Mouse (Mus musculus) limb, embryonic 11.5 days (tissue): Measurements from ENCODE around the gene Samt2. TPM values are rescaled to one million over a fixed set of nuclear protein-coding genes. Genes with fewer than 3 reads are reported as not detected.
"Not testable (repeated sequence)": the region's sequence is repeated elsewhere in the genome, so short reads cannot be mapped to it uniquely, and the experiment has no call there.

ENCODE experiments used
- ATAC-seq: fragments of 200-750 bp; cut with Nextera tagmentation; 2 replicates; pipeline ENCODE4 v1.8.0; 2017; ENCODE audit warnings: low read depth; ENCODE audit not compliant: insufficient number of reproducible peaks, low FRiP score, low TSS enrichment
- DNase-seq: peaks from one replicate; pipeline ENCODE4 v3.0.0-alpha.2; 2015; ENCODE audit warnings: low spot score
- H3K27ac ChIP-seq: fragments of 300-500 bp; sonication (generic); replicated peaks from 2 replicates; pipeline ENCODE4 v1.5.1; 2014; ENCODE audit warnings: low read depth, mild to moderate bottlenecking, low read length
- H3K27me3 ChIP-seq: fragments of 300-500 bp; sonication (generic); 2 replicates; pipeline ENCODE4 v1.6.1; 2014; ENCODE audit warnings: mild to moderate bottlenecking, low read length, mixed read lengths; ENCODE audit not compliant: control insufficient read depth, insufficient read depth
- H3K36me3 ChIP-seq: fragments of 300-500 bp; sonication (generic); 2 replicates; pipeline ENCODE4 v1.6.1; 2014; ENCODE audit warnings: mild to moderate bottlenecking, low read length, moderate library complexity, mixed read lengths; ENCODE audit not compliant: control insufficient read depth, insufficient read depth
- H3K4me1 ChIP-seq: fragments of 300-500 bp; sonication (generic); 2 replicates; pipeline ENCODE4 v1.6.1; 2014; ENCODE audit warnings: low read length, mixed read lengths; ENCODE audit not compliant: control insufficient read depth, insufficient read depth
- H3K4me2 ChIP-seq: fragments of 300-500 bp; sonication (generic); 2 replicates; pipeline ENCODE4 v1.6.1; 2014; ENCODE audit warnings: low read depth, mild to moderate bottlenecking, moderate library complexity; ENCODE audit not compliant: severe bottlenecking
- H3K4me3 ChIP-seq: fragments of 300-500 bp; sonication (generic); 2 replicates; pipeline ENCODE4 v1.5.1; 2014; ENCODE audit warnings: low read depth, low read length
- H3K9ac ChIP-seq: fragments of 300-500 bp; sonication (generic); 2 replicates; pipeline ENCODE4 v1.6.1; 2014; ENCODE audit warnings: mild to moderate bottlenecking, low read length
- H3K9me3 ChIP-seq: fragments of 300-500 bp; sonication (generic); 2 replicates; pipeline ENCODE4 v1.6.1; 2016; ENCODE audit warnings: low read length; ENCODE audit not compliant: control insufficient read depth
- WGBS: fragments of 180-500 bp; shearing (Covaris S2); extraction: QIAGEN DNeasy Blood & Tissue Kit; methylation state at CpG from one replicate; pipeline ENCODE4 v1.1.7; 2014; 5-methylcytosine and 5-hydroxymethylcytosine counted together
- polyA plus RNA-seq: library from polyadenylated mRNA; unstranded; fragments of >200 nt; fragmentation: Nextera tagmentation; extraction: Ambion mirVana; gene quantifications from 2 replicates; pipeline ENCODE4 v1.2.1, GENCODE M21; 2014

Samt2 gene
- not detected in 2 replicates for polyA plus RNA-seq

DNA sequence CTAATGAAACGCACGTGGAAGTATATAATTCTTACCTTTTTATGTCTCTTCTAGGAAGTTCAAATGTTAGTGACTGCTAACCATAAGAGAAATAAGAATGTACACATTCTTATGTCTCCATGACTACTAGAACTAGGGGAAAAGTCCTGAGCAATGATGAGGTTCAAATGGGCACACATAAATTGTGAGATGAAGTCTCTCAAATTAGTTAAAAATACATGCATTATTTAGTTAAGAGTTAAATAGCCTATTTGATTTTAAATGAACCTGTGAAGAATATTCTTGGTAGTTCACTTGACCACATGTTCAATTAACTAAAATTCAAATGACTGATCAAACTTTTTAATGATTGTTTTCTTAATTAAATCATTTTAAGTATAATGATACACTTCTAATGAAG, at the start of gene Samt2:
Gene Samt2 (minus strand): TSS at position 101 of the 400 bp plus-strand sequence.
- H3K4me1 ChIP-seq, H3K9me3 ChIP-seq: not testable (repeated sequence)

More for the DNA sequence above, at the start of gene Samt2:
- H3K36me3 ChIP-seq, ATAC-seq, H3K27ac ChIP-seq, H3K9ac ChIP-seq, H3K4me3 ChIP-seq, H3K27me3 ChIP-seq, DNase-seq, H3K4me2 ChIP-seq: not testable (repeated sequence)
- WGBS: 86% methylated on average over 2 of the region's 2 CpGs

Other genes with a start within 250 kb of the Samt2 start
- gene 4930524N10Rik, start 236.0 kb downstream of the Samt2 start, polyA plus RNA-seq: not detected in 2 replicates
- not detected in 2 replicates for gene Samt4, start 97.4 kb downstream of the Samt2 start, polyA plus RNA-seq